Mouse (Mus musculus): ENCODE data around the gene Rplp2.
"Not testable (repeated sequence)": the region's sequence is repeated elsewhere in the genome, so short reads cannot be mapped to it uniquely, and the experiment has no call there.

Rplp2 gene

GRCm38 (mm10) chr7:141447110-141447991 lies at the start of gene Rplp2:
Gene Rplp2 (plus strand): TSS chr7:141447370.
- peak; percentile 97 for DNase-seq (ENCODE audit: low spot score)

GRCm38 (mm10) chr7:141403305-141403704 lies 43.9 kb upstream of the Rplp2 start:
- peak; percentile 70 for DNase-seq (ENCODE audit: low spot score)

DNA sequence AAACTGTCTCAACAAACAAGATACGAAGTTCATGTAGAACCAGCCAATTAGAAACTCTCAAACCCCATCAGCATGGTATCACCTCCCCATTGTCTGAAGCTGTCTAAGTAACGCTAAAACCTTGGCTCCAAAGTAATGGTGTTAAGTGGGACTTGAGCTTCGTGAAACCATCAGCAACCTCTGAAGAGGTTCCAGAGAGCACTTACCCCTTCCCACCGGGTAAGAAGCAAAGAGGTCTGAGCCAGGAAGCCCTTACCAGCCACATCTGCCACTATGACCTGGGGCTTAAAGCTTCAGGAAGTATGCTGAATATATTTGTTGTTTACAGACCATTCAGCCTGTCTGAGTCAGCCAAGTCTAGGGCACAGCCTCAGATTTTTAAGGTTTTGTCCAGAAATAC lies 41.7 kb upstream of the Rplp2 start:
- DNase-seq (ENCODE audit: low spot score), result no peak

GRCm38 (mm10) chr7:141407670-141408069 lies 39.5 kb upstream of the Rplp2 start:
- not testable (repeated sequence) for DNase-seq (ENCODE audit: low spot score)

DNA sequence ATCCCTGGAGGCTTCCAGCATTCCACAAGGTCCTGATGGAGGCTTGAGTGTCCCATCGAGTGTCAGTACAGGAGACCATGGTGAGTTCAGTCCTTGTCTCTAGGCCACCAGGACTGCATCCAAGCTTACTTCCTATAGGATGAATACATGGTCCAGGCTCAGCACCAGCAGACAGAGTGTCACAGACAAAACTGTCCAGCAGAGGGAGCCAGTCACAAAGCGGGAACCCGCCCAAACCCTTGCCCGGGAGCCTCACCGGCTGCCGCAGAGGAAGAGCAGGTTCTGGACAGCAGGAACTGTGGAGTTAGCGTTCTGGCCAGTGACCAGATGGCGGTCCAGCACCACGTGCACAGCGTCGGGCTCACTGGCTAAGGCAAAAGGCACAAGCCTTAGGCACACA lies 38.3 kb upstream of the Rplp2 start:
- DNase-seq (ENCODE audit: low spot score), result peak; percentile 92

- DNase-seq (ENCODE audit: low spot score), result no peak
These were observed 36.5 kb upstream of the Rplp2 start for GRCm38 (mm10) chr7:141410631-141411030.

DNA sequence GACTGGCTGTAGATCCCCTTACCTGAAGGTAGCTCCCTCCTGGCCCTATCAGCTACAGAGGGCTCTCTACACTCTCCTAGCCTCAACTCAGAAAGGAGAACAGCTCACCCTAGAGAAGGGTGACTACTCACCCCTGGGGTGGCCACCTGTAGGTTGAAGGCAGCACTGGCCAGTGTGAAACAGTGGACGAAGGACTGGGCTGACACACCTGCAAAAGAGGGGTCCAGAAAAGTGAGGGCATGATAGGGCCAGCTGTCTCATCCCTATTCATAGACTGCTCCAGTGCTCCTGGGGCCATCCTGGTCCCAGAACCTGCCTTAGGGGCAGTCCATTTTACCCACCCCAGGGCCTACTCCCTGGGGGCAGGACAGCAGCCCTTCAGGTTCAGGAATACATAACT lies 35.5 kb upstream of the Rplp2 start:
- DNase-seq (ENCODE audit: low spot score), result no peak

DNA sequence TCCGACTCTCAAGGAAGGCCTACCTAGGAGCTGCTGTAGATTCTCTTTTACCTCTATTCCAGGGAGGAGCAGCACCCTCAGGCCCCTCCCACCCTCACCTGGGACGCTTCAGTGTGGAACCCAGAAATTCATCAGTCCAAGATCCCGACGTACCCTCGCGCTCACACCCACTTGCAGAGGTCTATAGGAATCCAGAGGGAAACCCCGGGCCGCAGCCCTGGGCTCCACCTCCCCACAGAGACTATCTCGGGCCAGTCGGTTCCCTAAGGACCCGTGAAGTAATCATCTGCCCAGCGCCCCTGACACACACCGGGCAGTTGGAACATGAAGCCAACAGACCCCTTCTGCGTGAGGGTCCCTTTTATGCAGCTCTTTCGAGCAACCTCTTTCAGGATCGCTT lies 33.8 kb upstream of the Rplp2 start:
- DNase-seq (ENCODE audit: low spot score), result peak; percentile 21

DNA sequence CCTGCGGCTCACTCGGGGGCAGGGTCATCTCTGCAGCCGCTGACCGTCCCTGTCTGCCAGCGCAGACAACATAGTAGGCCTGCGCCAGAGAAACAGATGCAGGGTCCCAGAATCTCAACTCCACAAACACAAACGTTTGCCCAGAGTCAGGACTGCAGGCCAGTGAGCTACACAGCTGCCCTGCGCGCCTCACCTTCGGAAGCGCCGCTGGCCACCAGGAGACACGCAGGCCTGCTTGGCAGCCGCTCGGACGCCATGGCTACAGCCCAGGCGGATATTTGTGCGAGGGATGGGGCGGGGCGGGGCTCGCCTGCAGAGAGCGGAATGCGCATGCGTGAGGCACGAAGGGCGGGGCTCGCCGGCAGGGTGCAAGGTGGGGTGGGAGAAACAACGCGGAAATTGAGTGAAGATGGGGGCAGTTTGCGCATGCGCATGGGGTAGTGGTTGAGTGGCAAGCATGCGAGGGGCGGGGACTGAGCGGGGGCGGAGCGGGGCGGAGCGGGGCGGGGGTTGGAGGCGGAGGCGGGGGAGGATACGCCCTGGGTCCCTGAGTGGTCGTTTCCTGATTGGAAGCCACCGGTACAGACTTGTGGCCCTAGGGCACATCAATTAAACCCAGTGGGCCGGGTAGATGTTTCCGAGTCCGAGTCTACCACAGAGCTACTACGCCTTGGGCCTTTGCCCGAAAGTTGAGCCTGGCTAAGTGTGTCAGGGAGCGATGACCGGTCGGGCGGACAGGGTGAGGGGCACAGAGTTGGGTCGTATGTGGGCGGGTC lies 33.2 kb upstream of the Rplp2 start, which contains the start of gene Gatd1:
TSS of gene Gatd1 (minus strand) at position 328 of the 776 bp plus-strand sequence.
- DNase-seq (ENCODE audit: low spot score), result peak; percentile 100

- no peak for DNase-seq (ENCODE audit: low spot score)
These were observed 30.9 kb upstream of the Rplp2 start for GRCm38 (mm10) chr7:141416144-141416841.

DNA sequence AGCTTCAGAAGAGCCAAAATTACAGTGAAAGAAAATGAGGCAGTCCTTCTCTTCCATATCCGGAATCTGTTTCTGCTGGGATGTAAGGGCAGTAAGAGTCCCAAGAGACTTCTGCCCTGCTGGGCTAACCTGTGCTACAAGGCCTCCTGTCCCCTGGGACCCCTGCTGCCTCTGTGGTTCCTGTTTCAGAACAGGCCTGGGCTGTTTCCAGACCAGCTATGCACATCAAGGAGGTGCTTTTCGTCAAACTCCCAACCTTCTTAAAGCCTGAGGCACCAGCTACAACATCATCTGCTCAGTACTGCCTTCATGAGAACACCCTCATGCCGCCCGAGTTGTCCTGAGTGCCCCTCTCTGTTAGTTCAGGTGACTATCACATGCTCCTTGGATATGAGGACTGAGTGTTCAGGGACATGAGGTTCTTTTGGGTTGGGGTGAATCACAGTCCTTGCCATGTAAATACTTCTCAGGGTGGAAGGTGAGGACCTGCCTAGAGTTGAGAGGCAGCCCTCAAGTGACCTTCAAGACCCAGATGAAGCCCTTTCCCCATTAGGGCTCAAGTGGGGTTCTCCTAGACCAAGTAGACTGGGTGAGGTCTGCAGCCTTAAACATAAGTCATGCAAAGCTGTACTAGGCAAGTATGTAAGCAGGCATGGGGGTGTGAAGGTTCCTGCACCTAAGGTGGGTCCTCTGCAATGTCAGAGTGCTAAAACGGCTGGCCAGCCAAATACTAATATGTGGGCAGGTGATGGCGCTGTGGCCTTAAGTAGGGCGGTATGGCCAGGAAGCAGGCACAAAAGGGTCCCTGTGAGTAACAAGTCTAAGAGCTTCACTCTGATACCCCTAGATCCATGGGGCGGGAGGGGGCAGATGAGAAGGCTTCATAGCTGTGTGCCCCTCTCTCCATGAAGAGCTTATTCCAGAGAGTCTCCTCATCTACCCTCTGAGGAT lies 29.2 kb upstream of the Rplp2 start:
- DNase-seq (ENCODE audit: low spot score), result no peak

DNA sequence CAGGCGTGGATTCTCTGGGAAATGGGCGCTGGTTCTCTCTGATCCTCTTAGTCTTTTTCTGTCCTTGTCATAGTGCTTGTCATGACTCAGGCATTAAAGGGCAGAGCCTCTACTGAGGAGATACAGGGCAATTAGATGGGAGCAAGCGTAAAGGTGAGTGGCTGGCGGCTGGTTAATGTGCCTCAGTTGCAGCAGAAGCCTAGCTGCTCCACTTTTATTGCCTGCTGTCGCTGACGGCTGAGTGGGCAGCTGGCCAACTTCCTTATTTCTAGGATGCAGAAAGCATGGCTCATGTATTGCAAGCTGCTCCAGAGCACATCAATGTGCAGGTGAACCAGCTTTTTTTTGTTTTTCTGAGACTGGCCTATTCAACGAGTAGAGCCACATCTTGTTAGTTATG lies 28.2 kb upstream of the Rplp2 start:
- DNase-seq (ENCODE audit: low spot score), result no peak

- no peak for DNase-seq (ENCODE audit: low spot score)
These were observed 27.0 kb upstream of the Rplp2 start for GRCm38 (mm10) chr7:141420030-141420702.

GRCm38 (mm10) chr7:141423811-141424210 lies 23.4 kb upstream of the Rplp2 start:
- DNase-seq (ENCODE audit: low spot score), result no peak

DNA sequence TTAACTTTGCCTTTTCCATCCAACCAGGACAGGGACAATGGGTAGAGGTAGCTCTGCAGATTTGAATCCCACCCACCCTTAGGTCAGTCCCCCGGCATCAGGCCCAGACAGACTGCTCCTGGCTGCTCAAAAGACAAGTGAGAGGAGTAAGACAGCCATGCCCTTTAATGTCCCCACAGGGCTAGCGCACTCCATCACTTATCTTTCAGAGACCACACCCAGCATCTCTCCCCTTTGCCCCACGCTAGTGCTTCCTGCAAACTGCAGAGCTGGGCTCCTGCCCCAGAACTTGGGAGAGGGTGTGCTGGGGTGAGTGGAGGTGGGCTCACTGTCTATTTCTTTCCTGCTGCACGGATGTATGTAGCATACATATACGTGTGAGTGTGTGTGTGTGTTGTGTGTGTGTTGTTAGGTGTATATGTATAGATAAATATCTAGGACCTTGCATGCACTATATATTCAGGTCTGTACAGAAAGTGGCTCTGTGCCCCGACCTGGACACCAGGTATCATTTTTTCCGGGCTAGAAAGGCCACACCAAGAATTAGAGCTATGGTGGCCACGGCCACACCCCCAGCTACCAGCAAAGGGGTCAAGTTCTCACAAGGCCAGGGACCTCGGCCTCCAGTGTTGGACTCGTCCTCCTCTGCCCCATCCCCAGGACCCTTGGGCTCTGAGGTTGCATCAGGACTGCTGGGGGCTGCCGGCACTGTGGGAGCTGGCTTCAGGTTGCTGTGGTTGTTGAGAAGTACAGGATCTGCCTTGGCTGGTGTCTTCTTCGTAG lies 20.0 kb upstream of the Rplp2 start:
- no peak for DNase-seq (ENCODE audit: low spot score)

GRCm38 (mm10) chr7:141428701-141429100 lies 18.5 kb upstream of the Rplp2 start:
- DNase-seq (ENCODE audit: low spot score), result no peak

- peak; percentile 83 for DNase-seq (ENCODE audit: low spot score)
These were observed 17.9 kb upstream of the Rplp2 start, which contains the start of gene Cend1 for GRCm38 (mm10) chr7:141429310-141429709. Gene Cend1 (minus strand): TSS chr7:141429491.

- no peak for DNase-seq (ENCODE audit: low spot score)
These were observed 17.2 kb upstream of the Rplp2 start for GRCm38 (mm10) chr7:141429840-141430584.
